Mouse (Mus musculus): Measurements from ENCODE around the gene Prrt2. TPM values are rescaled to one million over a fixed set of nuclear protein-coding genes. Genes with fewer than 3 reads are reported as not detected.
A peak's percentile ranks its signal among the peaks of the same experiment; 100 is the strongest.

The Prrt2 gene
- 2.1 and 3.2 TPM in 2 replicates for polyA plus RNA-seq (2014; fragmentation: Nextera tagmentation; extraction: Ambion mirVana)

GRCm38 (mm10) chr7:127020901-127021562, at the start of gene Prrt2, which contains the start of gene Gm42742:
Prrt2 (minus strand) TSS chr7:127021211.
Gm42742 (minus strand) TSS chr7:127021097.
- H3K4me2 ChIP-seq (ENCODE audit: low read length) = peak within 1 kb of the TSS; percentile 85
- no peak for ATAC-seq (ENCODE audit: insufficient number of reproducible peaks, insufficient read depth, low FRiP score, low read depth)
- H3K9ac ChIP-seq (ENCODE audit: low read length) = peak within 1 kb of the TSS; percentile 72
- H3K27me3 ChIP-seq (ENCODE audit: control insufficient read depth, insufficient read depth, low read length) = no peaks in the 10 kb centered on the region
- peaks cover 25 to 57% of the 10 kb centered on the region in 2 experiments for H3K4me1 ChIP-seq (ENCODE audit: control insufficient read depth in 2 of 2, insufficient read depth in 2 of 2, low read length in 2 of 2)
- no peaks in the 10 kb centered on the region for H3K9me3 ChIP-seq (ENCODE audit: control insufficient read depth, low read length)
- H3K4me3 ChIP-seq (ENCODE audit: control insufficient read depth in 1 of 2, insufficient read depth in 1 of 2, low read depth in 1 of 2, low read length in 2 of 2) = peak within 1 kb of the TSS; percentile 49 to 63
- under 1% methylated on average over 37 of the region's 37 CpGs for WGBS
- H3K27ac ChIP-seq (replicated peaks in 1 of 2; ENCODE audit: control insufficient read depth in 1 of 2, insufficient read depth in 1 of 2, low read depth in 2 of 2, low read length in 2 of 2) = peak within 1 kb of the TSS; percentile 28 to 48; a peak in 2 of 4 replicates
- peaks cover 31% of the 10 kb centered on the region for H3K36me3 ChIP-seq (ENCODE audit: control insufficient read depth, insufficient read depth, low read length)

GRCm38 (mm10) chr7:127066317-127066716, 45.3 kb upstream of the Prrt2 start:
- Histone ChIP-seq H3K27me3 (ENCODE audit: control insufficient read depth, insufficient read depth, low read length) (no peaks in the 10 kb centered on the region), H3K9ac (ENCODE audit: low read length) (no peak overlapping the region), H3K36me3 (ENCODE audit: control insufficient read depth, insufficient read depth, low read length) (no peaks in the 10 kb centered on the region), H3K4me1 (ENCODE audit: control insufficient read depth in 2 of 2, insufficient read depth in 2 of 2, low read length in 2 of 2) (no peaks in the 10 kb centered on the region), H3K9me3 (ENCODE audit: control insufficient read depth, low read length) (no peaks in the 10 kb centered on the region), H3K4me3 (ENCODE audit: control insufficient read depth in 1 of 2, insufficient read depth in 1 of 2, low read depth in 1 of 2, low read length in 2 of 2) (no peak overlapping the region), H3K4me2 (ENCODE audit: low read length) (no peak overlapping the region), H3K27ac (replicated peaks in 1 of 2; ENCODE audit: control insufficient read depth in 1 of 2, insufficient read depth in 1 of 2, low read depth in 2 of 2, low read length in 2 of 2) (no peak overlapping the region)
- no peak for ATAC-seq (ENCODE audit: insufficient number of reproducible peaks, insufficient read depth, low FRiP score, low read depth)
- 48% methylated on average over 4 of the region's 4 CpGs for WGBS

GRCm38 (mm10) chr7:127065538-127065937, 44.5 kb upstream of the Prrt2 start:
- Histone ChIP-seq H3K9ac (ENCODE audit: low read length) (no peak overlapping the region), H3K27ac (replicated peaks in 1 of 2; ENCODE audit: control insufficient read depth in 1 of 2, insufficient read depth in 1 of 2, low read depth in 2 of 2, low read length in 2 of 2) (no peak overlapping the region), H3K27me3 (ENCODE audit: control insufficient read depth, insufficient read depth, low read length) (no peaks in the 10 kb centered on the region), H3K4me1 (ENCODE audit: control insufficient read depth in 2 of 2, insufficient read depth in 2 of 2, low read length in 2 of 2) (no peaks in the 10 kb centered on the region), H3K9me3 (ENCODE audit: control insufficient read depth, low read length) (no peaks in the 10 kb centered on the region), H3K4me3 (ENCODE audit: control insufficient read depth in 1 of 2, insufficient read depth in 1 of 2, low read depth in 1 of 2, low read length in 2 of 2) (no peak overlapping the region), H3K4me2 (ENCODE audit: low read length) (no peak overlapping the region), H3K36me3 (ENCODE audit: control insufficient read depth, insufficient read depth, low read length) (no peaks in the 10 kb centered on the region)
- WGBS = 82% methylated on average over 6 of the region's 6 CpGs
- ATAC-seq (ENCODE audit: insufficient number of reproducible peaks, insufficient read depth, low FRiP score, low read depth) = no peak

- no peaks in the 10 kb centered on the region for H3K9me3 ChIP-seq (ENCODE audit: control insufficient read depth, low read length)
- no peak overlapping the region for H3K9ac ChIP-seq (ENCODE audit: low read length)
- H3K4me3 ChIP-seq (ENCODE audit: control insufficient read depth in 1 of 2, insufficient read depth in 1 of 2, low read depth in 1 of 2, low read length in 2 of 2) = no peak overlapping the region
- no peaks in the 10 kb centered on the region; a peak in 1 of 4 replicates for H3K4me1 ChIP-seq (ENCODE audit: control insufficient read depth in 2 of 2, insufficient read depth in 2 of 2, low read length in 2 of 2)
- no peaks in the 10 kb centered on the region for H3K36me3 ChIP-seq (ENCODE audit: control insufficient read depth, insufficient read depth, low read length)
- H3K27me3 ChIP-seq (ENCODE audit: control insufficient read depth, insufficient read depth, low read length) = no peaks in the 10 kb centered on the region
- H3K4me2 ChIP-seq (ENCODE audit: low read length) = no peak overlapping the region
- WGBS = 57% methylated on average over 5 of the region's 5 CpGs
- no peak overlapping the region for H3K27ac ChIP-seq (replicated peaks in 1 of 2; ENCODE audit: control insufficient read depth in 1 of 2, insufficient read depth in 1 of 2, low read depth in 2 of 2, low read length in 2 of 2)
- ATAC-seq (ENCODE audit: insufficient number of reproducible peaks, insufficient read depth, low FRiP score, low read depth) = no peak
These were observed 34.1 kb upstream of the Prrt2 start for GRCm38 (mm10) chr7:127055026-127055585.

- Histone ChIP-seq H3K4me2 (ENCODE audit: low read length) (peak within 1 kb of the TSS; percentile 86), H3K4me1 (ENCODE audit: control insufficient read depth in 2 of 2, insufficient read depth in 2 of 2, low read length in 2 of 2) (peaks cover 3 to 16% of the 10 kb centered on the region in 2 experiments; a peak in 3 of 4 replicates), H3K27me3 (ENCODE audit: control insufficient read depth, insufficient read depth, low read length) (no peaks in the 10 kb centered on the region), H3K9ac (ENCODE audit: low read length) (peak within 1 kb of the TSS; percentile 89), H3K9me3 (ENCODE audit: control insufficient read depth, low read length) (no peaks in the 10 kb centered on the region), H3K36me3 (ENCODE audit: control insufficient read depth, insufficient read depth, low read length) (peaks cover 16% of the 10 kb centered on the region), H3K4me3 (ENCODE audit: control insufficient read depth in 1 of 2, insufficient read depth in 1 of 2, low read depth in 1 of 2, low read length in 2 of 2) (peak within 1 kb of the TSS; percentile 84 to 100), H3K27ac (replicated peaks in 1 of 2; ENCODE audit: control insufficient read depth in 1 of 2, insufficient read depth in 1 of 2, low read depth in 2 of 2, low read length in 2 of 2) (peak within 1 kb of the TSS; percentile 75 to 85)
- WGBS = under 1% methylated on average over 53 of the region's 53 CpGs
- peak; percentile 59; the same call in 1 of the 2 replicates for ATAC-seq (ENCODE audit: insufficient number of reproducible peaks, insufficient read depth, low FRiP score, low read depth)
These were observed 21.1 kb upstream of the Prrt2 start, which contains the start of gene Kif22 for GRCm38 (mm10) chr7:127041851-127042672. Kif22 (minus strand) TSS chr7:127042471.

- no peak for ATAC-seq (ENCODE audit: insufficient number of reproducible peaks, insufficient read depth, low FRiP score, low read depth)
- Histone ChIP-seq H3K9me3 (ENCODE audit: control insufficient read depth, low read length) (no peaks in the 10 kb centered on the region), H3K4me3 (ENCODE audit: control insufficient read depth in 1 of 2, insufficient read depth in 1 of 2, low read depth in 1 of 2, low read length in 2 of 2) (no peak overlapping the region), H3K27me3 (ENCODE audit: control insufficient read depth, insufficient read depth, low read length) (no peaks in the 10 kb centered on the region), H3K4me1 (ENCODE audit: control insufficient read depth in 2 of 2, insufficient read depth in 2 of 2, low read length in 2 of 2) (peaks cover 6 to 8% of the 10 kb centered on the region in 2 experiments), H3K9ac (ENCODE audit: low read length) (no peak overlapping the region), H3K36me3 (ENCODE audit: control insufficient read depth, insufficient read depth, low read length) (peaks cover 84% of the 10 kb centered on the region), H3K27ac (replicated peaks in 1 of 2; ENCODE audit: control insufficient read depth in 1 of 2, insufficient read depth in 1 of 2, low read depth in 2 of 2, low read length in 2 of 2) (no peak overlapping the region), H3K4me2 (ENCODE audit: low read length) (no peak overlapping the region)
- 63% methylated on average over 1 of the region's 1 CpGs for WGBS
These were observed 10.2 kb upstream of the Prrt2 start for GRCm38 (mm10) chr7:127031244-127031643.

- H3K4me3 ChIP-seq (ENCODE audit: control insufficient read depth in 1 of 2, insufficient read depth in 1 of 2, low read depth in 1 of 2, low read length in 2 of 2) = no peak overlapping the region
- ATAC-seq (ENCODE audit: insufficient number of reproducible peaks, insufficient read depth, low FRiP score, low read depth) = no peak
- no peaks in the 10 kb centered on the region for H3K27me3 ChIP-seq (ENCODE audit: control insufficient read depth, insufficient read depth, low read length)
- H3K4me1 ChIP-seq (ENCODE audit: control insufficient read depth in 2 of 2, insufficient read depth in 2 of 2, low read length in 2 of 2) = peaks cover 6 to 8% of the 10 kb centered on the region in 2 experiments
- no peaks in the 10 kb centered on the region for H3K9me3 ChIP-seq (ENCODE audit: control insufficient read depth, low read length)
- 94% methylated on average over 1 of the region's 1 CpGs for WGBS
- no peak overlapping the region for H3K27ac ChIP-seq (replicated peaks in 1 of 2; ENCODE audit: control insufficient read depth in 1 of 2, insufficient read depth in 1 of 2, low read depth in 2 of 2, low read length in 2 of 2)
- H3K4me2 ChIP-seq (ENCODE audit: low read length) = no peak overlapping the region
- peaks cover 76% of the 10 kb centered on the region for H3K36me3 ChIP-seq (ENCODE audit: control insufficient read depth, insufficient read depth, low read length)
- H3K9ac ChIP-seq (ENCODE audit: low read length) = no peak overlapping the region
These were observed 9.2 kb upstream of the Prrt2 start for GRCm38 (mm10) chr7:127030172-127030571.
